Mouse (Mus musculus) testis, adult 2 months (tissue): ENCODE results near the gene Raly. TPM values are rescaled to one million over a fixed set of nuclear protein-coding genes. Genes with fewer than 3 reads are reported as not detected.

Experiments used
- H3K27ac ChIP-seq: fragments of 200-500 bp; 2 replicates; pipeline ENCODE4 v1.5.1; 2012; ENCODE audit warnings: low read depth, low read length; ENCODE audit not compliant: control insufficient read depth, insufficient read depth
- H3K27me3 ChIP-seq: fragments of 200-500 bp; 2 replicates; pipeline ENCODE4 v1.6.1; 2012; ENCODE audit warnings: mild to moderate bottlenecking, low read length, moderate library complexity; ENCODE audit not compliant: control insufficient read depth, insufficient read depth
- H3K36me3 ChIP-seq: fragments of 200-500 bp; 2 replicates; pipeline ENCODE4 v1.6.1; 2012; ENCODE audit warnings: mild to moderate bottlenecking, low read length; ENCODE audit not compliant: control insufficient read depth, insufficient read depth
- H3K4me1 ChIP-seq: fragments of 200-500 bp; 2 replicates; pipeline ENCODE4 v1.6.1; 2012; ENCODE audit warnings: low read length; ENCODE audit not compliant: control insufficient read depth, insufficient read depth
- H3K4me3 ChIP-seq: fragments of 200-500 bp; 2 replicates; pipeline ENCODE4 v1.5.1; 2012; ENCODE audit warnings: low read depth, mild to moderate bottlenecking, low read length, moderate library complexity, mixed read lengths; ENCODE audit not compliant: control insufficient read depth
- CTCF ChIP-seq: fragments of 200-500 bp; IDR thresholded peaks from 2 replicates; pipeline ENCODE4 v1.5.1; 2012; ENCODE audit warnings: low read depth, mild to moderate bottlenecking, inconsistent platforms, low read length, moderate library complexity; ENCODE audit not compliant: control insufficient read depth, insufficient read depth, insufficient replicate concordance
- POLR2A ChIP-seq: fragments of 200-500 bp; IDR thresholded peaks from 2 replicates; pipeline ENCODE4 v1.6.1; 2012; ENCODE audit warnings: low read depth, mild to moderate bottlenecking, inconsistent platforms, low read length, moderate library complexity; ENCODE audit not compliant: control insufficient read depth
- polyA plus RNA-seq: library from polyadenylated mRNA; depleted of rRNA; stranded (reverse); fragments of >200 nt; gene quantifications from 2 replicates; pipeline ENCODE4 v1.2.3, GENCODE M21; 2012; rRNA removed

Raly gene
- polyA plus RNA-seq, result 62.8 and 64.0 TPM in 2 replicates

DNA sequence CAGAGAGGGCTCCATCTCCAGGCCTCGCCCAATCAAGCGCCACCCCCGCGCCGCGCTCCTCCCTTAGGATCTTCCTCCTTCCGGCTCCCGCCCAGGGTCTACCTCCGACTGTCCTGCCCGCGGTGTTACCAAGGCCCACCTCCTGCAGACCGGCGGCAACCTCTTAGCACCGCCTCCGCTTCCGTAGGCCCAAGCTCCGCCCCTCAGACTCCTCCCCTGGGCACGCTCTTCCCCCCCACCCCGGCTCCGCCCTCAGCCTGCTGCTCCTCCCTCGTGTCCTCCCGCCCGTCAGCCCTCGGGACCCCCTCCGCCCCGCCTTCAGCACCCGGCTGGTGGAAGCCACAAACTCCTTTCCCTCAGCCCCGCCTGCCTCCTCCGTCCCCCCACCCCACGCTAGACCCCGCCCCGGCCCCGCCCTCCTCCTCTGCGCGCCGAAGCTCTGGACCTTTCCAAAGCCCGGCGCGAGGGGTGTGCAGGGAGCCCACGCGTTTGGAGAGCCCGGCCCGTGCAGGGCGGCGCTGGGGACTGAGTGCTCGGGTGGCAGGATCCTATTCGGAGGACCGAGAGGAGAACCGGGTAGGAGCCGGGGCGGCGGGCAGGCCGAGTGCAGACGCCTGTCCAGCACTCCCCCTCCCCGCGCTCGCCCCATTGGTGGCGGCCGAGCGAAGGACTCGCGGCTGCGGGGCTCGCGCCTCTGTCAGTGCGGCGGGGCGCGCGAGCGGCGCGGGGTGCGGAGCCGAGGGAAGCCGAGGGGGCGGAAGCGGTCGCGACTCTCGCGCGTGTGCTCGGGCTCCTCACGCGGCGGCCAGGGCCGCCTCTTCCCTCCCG is at the start of gene Raly, which contains the start of gene a:
TSS of gene Raly (plus strand) at position 441 of the 828 bp plus-strand sequence.
TSS of gene a (plus strand) at position 747 of the 828 bp plus-strand sequence.
- TF ChIP-seq CTCF (no peak), POLR2A (peak; percentile 92)
- Histone ChIP-seq H3K36me3 (no peaks in the 10 kb centered on the region), H3K27ac (peak within 1 kb of the TSS; percentile 88), H3K27me3 (no peaks in the 10 kb centered on the region), H3K4me3 (peak within 1 kb of the TSS; percentile 97), H3K4me1 (peaks cover 10% of the 10 kb centered on the region)

DNA sequence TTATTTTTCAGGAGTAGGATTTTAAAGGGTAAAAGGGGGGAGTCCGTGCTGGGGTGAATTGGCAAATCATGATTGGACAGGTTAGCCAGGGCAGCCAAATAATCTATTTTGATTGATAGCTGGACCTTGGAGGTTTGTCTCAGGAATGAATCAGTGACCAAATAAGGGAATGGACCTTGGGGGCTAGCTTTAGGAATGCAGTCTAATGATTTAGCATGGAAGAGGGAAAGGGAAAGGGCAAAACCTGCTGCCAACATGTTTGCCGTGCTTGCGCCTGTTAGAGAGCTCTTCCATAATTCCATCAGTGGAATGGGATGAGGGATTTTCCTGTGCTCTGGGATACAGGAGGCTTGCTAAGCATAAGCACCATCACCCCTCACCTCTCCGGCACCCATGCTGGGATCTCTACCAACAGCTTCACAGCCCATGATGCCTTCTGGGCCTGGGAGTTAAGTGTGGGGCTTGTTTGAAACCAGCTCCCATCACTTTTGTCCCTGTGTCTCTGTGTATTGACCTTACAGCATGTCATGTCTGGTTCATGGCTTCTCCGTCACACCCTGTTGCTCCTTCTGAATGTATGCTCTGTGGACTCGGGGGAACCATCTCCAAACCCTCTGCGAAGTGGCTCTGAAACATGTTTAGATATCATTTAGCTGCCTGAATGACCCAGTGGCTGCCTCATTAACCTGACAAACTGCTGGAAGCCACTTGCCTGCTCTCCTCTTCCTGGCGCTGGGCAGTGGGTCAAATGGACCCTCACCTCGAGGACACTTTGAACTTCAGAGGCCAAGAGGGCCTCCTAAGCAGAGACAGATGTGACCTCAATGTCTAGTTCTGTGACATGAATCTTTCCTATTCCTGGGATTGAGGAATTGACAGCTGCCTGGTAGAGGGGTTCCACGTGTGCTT is 47.7 kb upstream of the Raly start:
- H3K27ac ChIP-seq, result no peak overlapping the region
- TF ChIP-seq CTCF, result no peak
- peaks cover 3% of the 10 kb centered on the region; the same call in 1 of the 2 replicates for H3K4me1 ChIP-seq
- H3K27me3 ChIP-seq, result no peaks in the 10 kb centered on the region
- no peaks in the 10 kb centered on the region for H3K36me3 ChIP-seq
- no peak overlapping the region for H3K4me3 ChIP-seq

DNA sequence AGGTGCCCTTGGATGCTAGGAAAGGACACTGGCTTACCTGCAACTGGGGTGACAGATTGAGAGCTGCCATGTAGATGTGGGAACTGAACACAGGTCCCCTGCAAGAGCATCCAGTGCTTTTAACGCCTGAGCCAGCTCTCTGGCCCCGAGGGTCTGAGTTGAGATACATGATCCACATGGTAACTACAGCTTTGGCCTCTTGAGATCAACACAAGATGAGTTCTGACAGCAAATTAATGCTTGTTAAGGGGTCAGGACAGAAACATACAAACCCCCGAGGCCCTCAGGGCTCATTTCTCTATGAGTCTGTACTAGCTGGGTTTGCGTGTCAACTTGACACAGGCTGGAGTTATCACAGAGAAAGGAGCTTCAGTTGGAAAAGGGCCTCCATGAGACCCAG is 47.0 kb upstream of the Raly start:
- Histone ChIP-seq H3K4me1 (peaks cover 6% of the 10 kb centered on the region), H3K36me3 (no peaks in the 10 kb centered on the region), H3K4me3 (no peak overlapping the region), H3K27me3 (no peaks in the 10 kb centered on the region), H3K27ac (no peak overlapping the region)
- TF ChIP-seq CTCF (no peak), POLR2A (no peak)

DNA sequence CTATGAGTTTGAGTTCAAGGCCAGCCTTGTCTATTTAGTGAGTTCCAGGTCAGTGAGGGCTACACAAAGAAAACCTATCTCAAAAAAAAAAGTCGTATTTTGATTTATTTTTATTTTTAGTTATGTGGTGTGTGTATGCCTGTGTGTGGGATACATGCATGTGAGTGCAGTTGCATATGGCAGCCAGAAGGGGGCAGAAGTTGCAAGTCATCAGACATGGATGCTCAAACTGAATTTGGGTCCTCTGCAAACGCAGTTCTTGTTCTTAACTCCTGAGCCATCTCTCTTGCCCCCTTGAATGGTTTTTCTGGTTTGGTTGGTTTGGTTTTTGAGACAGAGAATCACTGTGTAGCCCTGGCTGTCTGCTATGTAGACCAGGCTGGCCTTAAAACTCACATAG is 42.5 kb upstream of the Raly start:
- no peaks in the 10 kb centered on the region for H3K36me3 ChIP-seq
- H3K4me3 ChIP-seq, result no peak overlapping the region
- H3K27ac ChIP-seq, result no peak overlapping the region
- no peaks in the 10 kb centered on the region for H3K27me3 ChIP-seq
- TF ChIP-seq POLR2A (no peak), CTCF (peak; percentile 37; the same call in 1 of the 2 replicates)
- peaks cover 10% of the 10 kb centered on the region for H3K4me1 ChIP-seq

DNA sequence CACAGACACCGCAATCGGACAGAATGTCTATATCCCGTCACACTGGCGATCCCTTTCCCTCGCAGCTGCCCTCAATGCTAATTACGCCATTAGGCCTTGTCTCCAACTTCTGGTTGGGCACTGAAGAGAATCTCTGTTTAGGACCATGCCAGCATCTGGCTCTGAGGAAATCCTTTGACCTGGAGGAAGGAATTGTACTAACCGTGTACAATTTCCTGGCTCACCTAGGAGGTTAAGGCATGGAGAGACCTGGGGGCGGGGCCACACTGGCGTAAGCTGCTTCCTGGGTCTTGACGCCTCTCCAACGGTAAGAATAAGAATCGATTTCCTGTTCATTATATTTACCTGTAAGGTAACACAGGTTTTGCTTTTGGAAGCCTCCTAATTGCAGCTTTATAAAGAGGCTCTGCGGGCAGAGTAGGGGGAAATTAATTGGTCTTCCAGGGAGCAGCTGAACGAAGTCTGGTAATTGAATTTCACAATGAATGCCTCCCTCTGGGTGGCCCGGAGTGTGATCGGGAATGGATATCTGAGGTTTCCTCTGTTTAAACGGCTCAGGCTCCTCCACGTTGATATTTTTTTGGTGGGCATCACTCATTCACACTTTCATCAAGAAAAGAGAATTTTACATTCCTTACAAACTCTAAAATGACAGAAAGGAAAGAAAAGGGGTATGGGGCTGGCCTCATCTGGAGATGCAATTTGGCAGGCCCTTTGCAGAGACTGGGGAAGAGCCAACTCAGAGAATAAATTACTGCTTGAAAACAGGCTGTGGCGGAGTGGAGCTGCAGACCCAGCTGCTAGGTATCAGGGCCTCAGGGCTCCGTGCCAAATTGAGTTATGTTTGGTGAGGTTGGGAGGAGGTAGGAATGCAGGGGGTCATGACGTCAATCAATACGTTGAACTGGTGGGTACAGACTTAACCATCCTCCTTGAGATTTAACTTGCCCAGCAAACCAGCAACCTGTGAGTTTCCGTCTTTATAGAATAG is 41.6 kb upstream of the Raly start:
- no peak for TF ChIP-seq CTCF
- no peak for TF ChIP-seq POLR2A
- no peaks in the 10 kb centered on the region for H3K27me3 ChIP-seq
- no peaks in the 10 kb centered on the region for H3K36me3 ChIP-seq
- peaks cover 10% of the 10 kb centered on the region for H3K4me1 ChIP-seq
- no peak overlapping the region for H3K27ac ChIP-seq
- peak overlapping the region; percentile 74 for H3K4me3 ChIP-seq

DNA sequence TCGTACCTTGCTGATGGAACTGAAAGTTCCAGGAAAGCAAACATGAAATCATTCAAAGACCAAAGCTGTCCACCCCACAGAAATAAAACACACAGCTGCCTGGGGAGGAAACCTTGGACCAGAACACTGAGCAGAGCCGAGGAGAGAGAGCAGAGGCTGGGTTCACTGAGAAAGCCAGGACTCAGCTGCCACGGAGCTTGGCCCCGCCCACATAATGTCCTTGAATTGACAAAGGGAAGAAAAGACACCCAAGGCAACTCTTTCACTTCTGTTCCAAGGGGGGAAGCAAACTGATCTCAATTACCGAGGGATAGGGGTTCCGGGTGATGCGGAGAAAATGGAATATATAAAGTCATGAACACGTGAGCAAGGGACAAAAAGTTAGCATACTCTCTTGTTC is 39.0 kb upstream of the Raly start:
- peak overlapping the region; percentile 67; the same call in 1 of the 2 replicates for H3K27ac ChIP-seq
- H3K4me1 ChIP-seq, result peaks cover 10% of the 10 kb centered on the region
- TF ChIP-seq POLR2A (no peak), CTCF (no peak)
- no peaks in the 10 kb centered on the region for H3K36me3 ChIP-seq
- H3K4me3 ChIP-seq, result no peak overlapping the region
- no peaks in the 10 kb centered on the region for H3K27me3 ChIP-seq
